Mouse (Mus musculus): ENCODE results near the gene Pitpnm2. TPM values are rescaled to one million over a fixed set of nuclear protein-coding genes. Genes with fewer than 3 reads are reported as not detected.
A peak's percentile ranks its signal among the peaks of the same experiment; 100 is the strongest.

The Pitpnm2 gene
- polyA plus RNA-seq, 1 experiment from 2014 or later: 4.2 TPM

DNA sequence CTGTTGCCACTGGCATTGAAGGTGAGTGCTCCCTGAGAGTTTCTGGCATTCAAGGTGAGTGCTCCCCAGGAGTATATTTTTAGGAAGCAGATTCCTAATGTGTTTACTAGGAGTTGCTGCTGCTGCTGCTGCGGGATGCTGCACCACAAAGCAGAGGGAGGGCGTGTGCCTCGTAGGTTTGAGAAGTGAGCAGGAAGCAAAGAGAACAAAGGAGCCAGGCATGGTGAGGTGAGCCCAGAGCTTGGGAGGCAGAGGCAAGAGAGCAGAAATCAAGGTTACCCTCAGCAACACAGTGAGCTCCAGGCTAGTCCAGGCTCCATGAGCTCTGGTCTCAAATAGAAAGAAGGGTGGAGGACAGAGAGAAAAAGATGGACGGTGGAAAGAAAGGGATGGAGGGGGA, 13.7 kb upstream of the Pitpnm2 start:
- WGBS: 79% methylated on average over 4 of the region's 4 CpGs

GRCm38 (mm10) chr5:124262090-124262489, 12.5 kb upstream of the Pitpnm2 start:
- Histone ChIP-seq H3K4me2 (replicated peaks) (no peak overlapping the region), H3K36me3 (peaks cover 91% of the 10 kb centered on the region), H3K27ac (no peak overlapping the region), H3K9ac (no peak overlapping the region), H3K9me3 (no peaks in the 10 kb centered on the region), H3K4me3 (no peak overlapping the region), H3K27me3 (no peaks in the 10 kb centered on the region), H3K4me1 (no peaks in the 10 kb centered on the region)
- 80% methylated on average over 4 of the region's 4 CpGs for WGBS
- no peak for ATAC-seq (ENCODE audit: low FRiP score, low read depth)

More for the DNA sequence above, 13.7 kb upstream of the Pitpnm2 start:
- H3K27ac ChIP-seq: no peak overlapping the region
- peaks cover 80% of the 10 kb centered on the region for H3K36me3 ChIP-seq
- H3K27me3 ChIP-seq: no peaks in the 10 kb centered on the region
- no peak overlapping the region for H3K9ac ChIP-seq
- no peak for ATAC-seq (ENCODE audit: low FRiP score, low read depth)
- H3K4me3 ChIP-seq: no peak overlapping the region
- H3K4me1 ChIP-seq: no peaks in the 10 kb centered on the region
- H3K9me3 ChIP-seq: no peaks in the 10 kb centered on the region
- H3K4me2 ChIP-seq (replicated peaks): no peak overlapping the region

GRCm38 (mm10) chr5:124259133-124259532, 9.6 kb upstream of the Pitpnm2 start:
- H3K27ac ChIP-seq: no peak overlapping the region
- H3K27me3 ChIP-seq: no peaks in the 10 kb centered on the region
- no peak overlapping the region for H3K4me3 ChIP-seq
- ATAC-seq (ENCODE audit: low FRiP score, low read depth): no peak
- WGBS: 70% methylated on average over 2 of the region's 2 CpGs
- no peak overlapping the region for H3K4me2 ChIP-seq (replicated peaks)
- H3K4me1 ChIP-seq: no peaks in the 10 kb centered on the region
- H3K9me3 ChIP-seq: no peaks in the 10 kb centered on the region
- peaks cover 78% of the 10 kb centered on the region for H3K36me3 ChIP-seq
- no peak overlapping the region for H3K9ac ChIP-seq

DNA sequence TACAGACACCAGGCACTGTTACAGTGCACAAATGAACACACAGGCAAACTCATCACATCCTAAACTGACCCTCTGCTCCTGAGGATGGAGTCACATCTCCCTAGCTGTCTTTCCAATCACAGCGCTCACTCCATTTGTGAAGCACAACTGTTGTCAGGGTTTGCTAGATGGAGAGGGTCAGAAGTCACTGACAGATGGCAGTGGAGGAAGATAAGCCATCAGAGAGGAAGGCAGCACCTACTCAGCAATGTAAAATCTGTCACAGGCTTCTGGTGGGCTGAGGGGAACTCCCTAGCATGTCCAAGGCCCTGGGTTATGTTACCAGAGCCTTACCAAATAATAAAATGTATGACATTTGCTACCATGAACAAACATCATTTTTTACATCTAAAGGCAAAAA, 8.5 kb upstream of the Pitpnm2 start:
- WGBS: 97% methylated on average over 1 of the region's 1 CpGs
- ATAC-seq (ENCODE audit: low FRiP score, low read depth): no peak
- no peak overlapping the region for H3K4me3 ChIP-seq
- no peaks in the 10 kb centered on the region for H3K27me3 ChIP-seq
- H3K36me3 ChIP-seq: peaks cover 78% of the 10 kb centered on the region
- no peaks in the 10 kb centered on the region for H3K9me3 ChIP-seq
- no peaks in the 10 kb centered on the region for H3K4me1 ChIP-seq
- H3K4me2 ChIP-seq (replicated peaks): no peak overlapping the region
- no peak overlapping the region for H3K9ac ChIP-seq
- no peak overlapping the region for H3K27ac ChIP-seq

GRCm38 (mm10) chr5:124255141-124255540, 5.6 kb upstream of the Pitpnm2 start:
- Histone ChIP-seq H3K9ac (no peak overlapping the region), H3K4me2 (replicated peaks) (no peak overlapping the region), H3K4me3 (no peak overlapping the region), H3K27me3 (no peaks in the 10 kb centered on the region), H3K4me1 (peaks cover 7% of the 10 kb centered on the region), H3K27ac (no peak overlapping the region), H3K36me3 (peaks cover 63% of the 10 kb centered on the region), H3K9me3 (no peaks in the 10 kb centered on the region)
- no peak for ATAC-seq (ENCODE audit: low FRiP score, low read depth)
- WGBS: 91% methylated on average over 7 of the region's 7 CpGs

- Histone ChIP-seq H3K4me3 (no peak overlapping the region), H3K4me1 (peaks cover 14% of the 10 kb centered on the region), H3K4me2 (replicated peaks) (no peak overlapping the region), H3K27ac (no peak overlapping the region), H3K9ac (no peak overlapping the region), H3K36me3 (peaks cover 47% of the 10 kb centered on the region), H3K9me3 (no peaks in the 10 kb centered on the region), H3K27me3 (no peaks in the 10 kb centered on the region)
- 86% methylated on average over 8 of the region's 8 CpGs for WGBS
- ATAC-seq (ENCODE audit: low FRiP score, low read depth): no peak
Measured at GRCm38 (mm10) chr5:124253555-124253954, 4.0 kb upstream of the Pitpnm2 start.

- H3K9me3 ChIP-seq: no peaks in the 10 kb centered on the region
- H3K27ac ChIP-seq: no peak overlapping the region
- H3K36me3 ChIP-seq: peaks cover 39% of the 10 kb centered on the region
- no peaks in the 10 kb centered on the region for H3K27me3 ChIP-seq
- peaks cover 22% of the 10 kb centered on the region for H3K4me1 ChIP-seq
- H3K4me3 ChIP-seq: no peak overlapping the region
- no peak for ATAC-seq (ENCODE audit: low FRiP score, low read depth)
- WGBS: 93% methylated on average over 13 of the region's 13 CpGs
- no peak overlapping the region for H3K4me2 ChIP-seq (replicated peaks)
- no peak overlapping the region for H3K9ac ChIP-seq
Measured at GRCm38 (mm10) chr5:124252580-124253320, 3.2 kb upstream of the Pitpnm2 start.

- whole genome bisulfite sequencing: 76% methylated on average over 5 of the region's 5 CpGs
- Histone ChIP-seq H3K4me2 (replicated peaks) (no peak overlapping the region), H3K27ac (no peak overlapping the region), H3K9ac (no peak overlapping the region), H3K36me3 (peaks cover 23% of the 10 kb centered on the region), H3K4me1 (peaks cover 23% of the 10 kb centered on the region), H3K4me3 (no peak overlapping the region), H3K9me3 (no peaks in the 10 kb centered on the region), H3K27me3 (no peaks in the 10 kb centered on the region)
- ATAC-seq (ENCODE audit: low FRiP score, low read depth): no peak
Measured at GRCm38 (mm10) chr5:124251070-124251469, 1.5 kb upstream of the Pitpnm2 start.

DNA sequence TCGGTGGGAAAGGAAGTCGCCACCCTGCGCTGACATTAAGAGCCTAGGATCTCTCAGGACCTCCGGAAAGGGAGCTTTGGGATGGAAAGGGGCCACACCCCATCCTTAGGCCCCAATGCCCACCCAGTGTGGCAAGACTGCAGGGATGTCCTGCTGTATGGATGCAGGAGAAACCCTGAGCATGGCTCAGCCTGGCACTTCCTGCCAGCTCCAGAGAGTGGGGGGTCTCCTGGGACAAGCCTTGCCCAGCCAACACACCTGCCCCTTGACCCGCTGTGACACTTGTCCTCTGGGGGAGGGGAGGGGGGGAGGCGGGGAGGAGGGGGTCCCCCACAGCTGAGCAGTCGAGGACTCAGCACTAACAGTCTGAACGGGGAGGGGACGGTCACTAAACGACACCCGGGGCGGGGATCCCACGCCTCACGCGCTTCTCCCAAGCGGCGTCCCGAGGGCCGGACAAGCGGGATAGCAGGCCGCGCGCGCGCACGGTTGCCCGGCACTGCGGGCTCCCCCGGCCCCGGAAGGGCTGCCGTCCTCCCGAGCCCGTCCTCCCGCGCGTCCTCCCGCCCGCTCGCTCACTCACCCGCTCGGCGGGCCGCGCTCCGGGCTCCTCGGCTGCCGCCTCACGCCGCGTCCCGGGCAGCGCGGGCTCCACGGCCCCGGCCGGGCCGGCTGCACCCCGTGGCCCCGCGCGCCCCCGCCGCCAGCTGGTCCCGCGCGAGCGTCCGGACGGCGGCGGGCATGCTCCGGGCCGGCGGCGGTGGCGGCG, 531 bp downstream of the Pitpnm2 start:
- Histone ChIP-seq H3K36me3 (peaks cover 36% of the 10 kb centered on the region), H3K27me3 (no peaks in the 10 kb centered on the region), H3K4me2 (replicated peaks) (peak overlapping the region; percentile 81), H3K9me3 (no peaks in the 10 kb centered on the region), H3K27ac (peak overlapping the region; percentile 69; the same call in 1 of the 2 replicates), H3K4me3 (peak overlapping the region; percentile 73), H3K9ac (peak overlapping the region; percentile 86), H3K4me1 (peaks cover 23% of the 10 kb centered on the region)
- ATAC-seq (ENCODE audit: low FRiP score, low read depth): peak; percentile 54; the same call in 1 of the 2 replicates
- 2% methylated on average over 70 of the region's 77 CpGs for WGBS

DNA sequence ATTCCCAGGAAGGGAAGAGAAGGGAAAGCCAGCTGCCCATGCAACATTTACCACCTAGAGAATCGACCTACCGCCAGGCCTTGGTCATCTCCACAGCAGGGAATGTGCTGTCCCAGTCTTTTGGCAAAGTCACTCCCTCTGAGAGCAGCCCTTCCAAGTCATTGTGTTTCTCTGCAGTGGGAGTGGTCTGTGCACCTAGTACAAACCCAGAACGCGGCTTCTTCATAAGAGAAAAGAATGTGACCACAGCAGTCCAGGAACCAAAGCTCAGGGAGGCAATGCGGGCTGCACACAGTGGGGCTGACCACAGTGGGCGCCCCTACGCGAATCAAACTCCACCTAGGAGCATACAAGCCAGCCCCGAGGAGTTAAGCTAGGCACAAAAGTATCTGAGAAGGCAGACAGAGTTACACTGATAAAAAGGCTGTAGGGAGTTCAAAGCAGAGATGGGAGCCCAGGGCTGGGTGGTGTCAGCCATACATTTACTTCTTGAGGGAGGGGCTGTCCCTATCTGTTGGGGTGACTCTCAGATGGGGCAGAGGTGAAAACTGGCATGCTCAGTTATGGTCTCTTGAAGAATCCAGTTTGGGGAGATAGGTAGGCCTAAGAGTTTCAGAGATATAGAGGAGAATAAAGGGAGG, 1.5 kb downstream of the Pitpnm2 start:
- ATAC-seq (ENCODE audit: low FRiP score, low read depth): no peak
- Histone ChIP-seq H3K4me1 (peaks cover 23% of the 10 kb centered on the region), H3K27ac (0 out of 2 replicates have a peak overlapping the region, but pooled peaks have one; percentile 2), H3K4me2 (replicated peaks) (peak overlapping the region; percentile 81), H3K27me3 (no peaks in the 10 kb centered on the region), H3K4me3 (peak overlapping the region; percentile 73), H3K9ac (0 out of 2 replicates have a peak overlapping the region, but pooled peaks have one; percentile 86), H3K9me3 (no peaks in the 10 kb centered on the region), H3K36me3 (peaks cover 33% of the 10 kb centered on the region)
- WGBS: 49% methylated on average over 9 of the region's 9 CpGs

GRCm38 (mm10) chr5:124247296-124247695, 2.3 kb downstream of the Pitpnm2 start:
- WGBS: 61% methylated on average over 7 of the region's 7 CpGs
- Histone ChIP-seq H3K36me3 (peaks cover 26% of the 10 kb centered on the region), H3K27me3 (no peaks in the 10 kb centered on the region), H3K4me2 (replicated peaks) (no peak overlapping the region), H3K9ac (no peak overlapping the region), H3K9me3 (no peaks in the 10 kb centered on the region), H3K4me3 (no peak overlapping the region), H3K27ac (no peak overlapping the region), H3K4me1 (peaks cover 30% of the 10 kb centered on the region)
- ATAC-seq (ENCODE audit: low FRiP score, low read depth): no peak

GRCm38 (mm10) chr5:124244885-124245284, 4.7 kb downstream of the Pitpnm2 start:
- Histone ChIP-seq H3K27me3 (no peaks in the 10 kb centered on the region), H3K36me3 (peaks cover 23% of the 10 kb centered on the region), H3K4me3 (no peak overlapping the region), H3K27ac (no peak overlapping the region), H3K4me1 (peaks cover 42% of the 10 kb centered on the region), H3K9me3 (no peaks in the 10 kb centered on the region), H3K9ac (no peak overlapping the region), H3K4me2 (replicated peaks) (no peak overlapping the region)
- ATAC-seq (ENCODE audit: low FRiP score, low read depth): no peak
- 92% methylated on average over 7 of the region's 7 CpGs for WGBS

Data from limb, embryonic 13.5 days (tissue).